Mouse (Mus musculus) liver, embryonic 14.5 days (tissue): ENCODE measurements at regions not wholly inside any gene's neighbourhood (a gene's known extent, or its start where the extent isn't known, plus 50 kb on each side); places are given as distances from the start of the nearest gene placed in this dataset.

ENCODE experiments used
- CTCF ChIP-seq: IDR thresholded peaks from 2 replicates; pipeline ENCODE4 v1.5.1; 2016; ENCODE audit warnings: antibody characterized with exemption, low read depth, control low read depth
- EP300 ChIP-seq: IDR thresholded peaks from 2 replicates; pipeline ENCODE4 v1.6.1; 2016; ENCODE audit warnings: antibody characterized with exemption, low read depth

- no peak for TF ChIP-seq CTCF
- TF ChIP-seq EP300 = no peak
Observed at GRCm38 (mm10) chr5:46666250-46666649, 808.8 kb upstream of the Lcorl start.
